16 mouse cellular contexts compared by ENCODE assay signal in the genomic region with DNA sequence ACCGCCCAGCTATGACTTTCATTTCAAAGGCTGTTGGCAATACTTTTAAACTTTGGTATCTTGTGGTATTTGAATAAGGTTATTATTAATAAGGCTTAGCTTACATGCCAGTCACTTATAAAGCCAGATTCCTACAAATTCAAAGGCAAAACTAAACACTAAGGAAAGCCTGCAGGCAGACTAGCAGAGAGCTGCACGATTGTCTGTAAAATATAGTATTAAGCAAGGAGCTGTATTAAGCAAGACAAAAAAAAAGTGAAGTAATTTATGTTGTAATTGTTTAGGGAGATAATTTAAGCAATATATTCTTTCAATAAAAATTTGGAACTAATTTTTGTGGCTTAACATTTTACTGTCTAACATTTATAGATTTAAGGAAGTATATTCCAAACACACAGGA. TPM values are rescaled to one million over a fixed set of nuclear protein-coding genes. Genes with fewer than 3 reads are reported as not detected.
DNase-seq lines count a peak whose midpoint lies in the region; ATAC-seq and TF ChIP-seq lines count a peak whose summit lies in the region.
"Had no signal": no experiment of that assay in that cellular context is flagged by ENCODE, and none has a peak within 500 bp of the region (broad histone marks: within the 10 kb centered on the region; RNA-seq: fewer than 3 reads in every experiment).

No protein-coding gene starts in this region.

- H3K27ac ChIP-seq in lung, postnatal 0 days (ENCODE audit: low read length): no peak overlapping the region
- peak overlapping the region; percentile 100 for H3K27ac ChIP-seq in bone marrow macrophage, adult 2 months (ENCODE audit: insufficient read depth, low read depth, low read length)
- H3K27ac ChIP-seq: embryonic facial prominence, embryonic 10.5 days; forebrain, embryonic 15.5 days; hindbrain, embryonic 10.5 days; hindbrain, embryonic 14.5 days had no signal

- no peaks in the 10 kb centered on the region for H3K36me3 ChIP-seq in lung, postnatal 0 days (ENCODE audit: insufficient read depth, low read length)
- H3K36me3 ChIP-seq: embryonic facial prominence, embryonic 10.5 days; forebrain, embryonic 15.5 days; heart, embryonic 12.5 days; hindbrain, embryonic 10.5 days had no signal

- H3K9me3 ChIP-seq in lung, postnatal 0 days (ENCODE audit: low read length): no peaks in the 10 kb centered on the region
- H3K9me3 ChIP-seq: embryonic facial prominence, embryonic 10.5 days; forebrain, embryonic 15.5 days; heart, embryonic 12.5 days; hindbrain, embryonic 10.5 days had no signal

- no peak overlapping the region for H3K4me3 ChIP-seq in lung, postnatal 0 days (ENCODE audit: low read depth, low read length)
- no peak overlapping the region for H3K4me3 ChIP-seq in bone marrow macrophage, adult 2 months (ENCODE audit: insufficient read depth, low read length)
- H3K4me3 ChIP-seq: embryonic facial prominence, embryonic 10.5 days; forebrain, embryonic 15.5 days; heart, embryonic 12.5 days; hindbrain, embryonic 10.5 days had no signal

- 0 out of 2 replicates have a peak, but pooled peaks have one; percentile 7 for TF ChIP-seq EP300 in lung, postnatal 0 days (IDR thresholded peaks at IDR 0.05)

- no peak for TF ChIP-seq CTCF in lung, postnatal 0 days (IDR thresholded peaks at IDR 0.05)
- TF ChIP-seq CTCF in bone marrow macrophage, adult 2 months (IDR thresholded peaks at IDR 0.05; ENCODE audit: low read depth, low read length): no peak

- H3K9ac ChIP-seq in lung, postnatal 0 days (replicated peaks; ENCODE audit: low read depth): no peak overlapping the region
- H3K9ac ChIP-seq: forebrain, embryonic 15.5 days; heart, embryonic 12.5 days; hindbrain, embryonic 14.5 days had no signal

- no peak for ATAC-seq in lung, postnatal 0 days
- peak; percentile 58 for ATAC-seq in megakaryocyte, adult 5-6 weeks (ENCODE audit: poor library complexity, severe bottlenecking)
- ATAC-seq: forebrain, embryonic 15.5 days had no signal

- no peaks in the 10 kb centered on the region for H3K27me3 ChIP-seq in lung, postnatal 0 days (replicated peaks; ENCODE audit: insufficient read depth, low read length)
- H3K27me3 ChIP-seq: forebrain, embryonic 15.5 days; heart, embryonic 12.5 days had no signal

- WGBS in lung, postnatal 0 days: 68% methylated on average over 2 of the region's 2 CpGs

- no peaks in the 10 kb centered on the region for H3K4me1 ChIP-seq in lung, postnatal 0 days (ENCODE audit: insufficient read depth, low read depth, low read length)
- H3K4me1 ChIP-seq in bone marrow macrophage, adult 2 months (ENCODE audit: control insufficient read depth, insufficient read depth, low read length): peaks cover 18% of the 10 kb centered on the region
- H3K4me1 ChIP-seq: embryonic facial prominence, embryonic 10.5 days; forebrain, embryonic 15.5 days; heart, embryonic 12.5 days; hindbrain, embryonic 10.5 days had no signal

- DNase-seq in lung, postnatal 0 days (ENCODE audit: low spot score): no peak
- no peak for DNase-seq in lung, postnatal 25 days (ENCODE audit: low spot score)
- DNase-seq in spleen, adult 12 weeks (ENCODE audit: low spot score): no peak
- no peak for DNase-seq in spleen, postnatal 10 days (ENCODE audit: low spot score in 2 of 2)
- DNase-seq: adrenal gland, postnatal 10 days; cerebellum, adult 18-20 months; cerebellum, adult 9-11 months; cerebellum, postnatal 36 days; gastrocnemius, postnatal 10 days had no signal

- H3K4me2 ChIP-seq in lung, postnatal 0 days (replicated peaks; ENCODE audit: low read depth, low read length): no peak overlapping the region
- H3K4me2 ChIP-seq: forebrain, embryonic 15.5 days; heart, embryonic 12.5 days; hindbrain, embryonic 14.5 days had no signal

- TF ChIP-seq POLR2A in bone marrow macrophage, adult 2 months (IDR thresholded peaks at IDR 0.05; ENCODE audit: borderline replicate concordance, low read depth, low read length): no peak

RNA-seq across cellular contexts. Expression of a gene that starts 5.5 kb away (rescaled TPM):
- 14.6 and 15.6 TPM in 2 replicates for polyA plus RNA-seq in lung, postnatal 0 days (2015; fragmentation: Nextera tagmentation; extraction: Ambion mirVana)
- polyA plus RNA-seq in bone marrow macrophage, adult 2 months (2012; ENCODE audit: insufficient read depth, insufficient read length, missing spikeins): 7.2 and 7.4 TPM in 2 replicates
- total RNA-seq in megakaryocyte, adult 5-6 weeks (2015): 5.9 and 7.3 TPM in 2 replicates
- total RNA-seq in megakaryocyte, adult 5-6 weeks (2017): 10.4 and 16.2 TPM in 2 replicates

RNA-seq across cellular contexts. Expression of a gene that starts 32.4 kb away (rescaled TPM):
- 8.1 and 9.7 TPM in 2 replicates for polyA plus RNA-seq in lung, postnatal 0 days (2015; fragmentation: Nextera tagmentation; extraction: Ambion mirVana)
- polyA plus RNA-seq in bone marrow macrophage, adult 2 months (2012; ENCODE audit: insufficient read depth, insufficient read length, missing spikeins): 78.5 and 83.3 TPM in 2 replicates
- 168 and 172 TPM in 2 replicates for total RNA-seq in megakaryocyte, adult 5-6 weeks (2015)
- total RNA-seq in megakaryocyte, adult 5-6 weeks (2017): 89.8 and 102 TPM in 2 replicates
